Mouse (Mus musculus) kidney, postnatal 4 days (tissue): ENCODE results near the gene Klk15.

Experiments used
- DNase-seq, 2 experiments: peaks; one replicate each; pipeline ENCODE4 v3.0.0; 2021; ENCODE audit warnings: mixed read lengths in 2 of 2

Klk15 gene

DNA sequence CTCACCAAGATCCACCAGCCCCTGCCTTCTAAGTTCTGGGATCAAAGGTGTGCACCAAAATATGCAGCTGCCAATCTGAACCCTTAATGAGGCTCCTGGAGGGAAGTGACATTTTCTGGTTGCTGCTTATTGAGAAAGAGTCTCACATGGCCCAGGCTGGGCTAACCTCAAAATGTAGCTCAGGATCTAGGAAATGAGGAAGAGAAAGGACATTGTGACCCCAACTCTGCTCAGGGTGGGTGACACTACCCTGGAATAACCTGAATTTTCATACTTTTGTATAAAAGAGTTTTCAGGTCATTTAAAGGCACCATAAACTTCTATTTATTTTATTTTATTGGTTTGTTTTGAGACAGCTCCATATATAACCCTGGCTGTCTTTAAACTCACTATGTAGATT, 52.1 kb downstream of the Klk15 start:
- no peak for DNase-seq
